Mouse (Mus musculus) cerebellum, adult 11-12 months (tissue): Measurements from ENCODE around the gene Tgfb1.

ENCODE experiments used
- DNase-seq: peaks from one replicate; pipeline ENCODE4 v3.0.0; 2022

The Tgfb1 gene

DNA sequence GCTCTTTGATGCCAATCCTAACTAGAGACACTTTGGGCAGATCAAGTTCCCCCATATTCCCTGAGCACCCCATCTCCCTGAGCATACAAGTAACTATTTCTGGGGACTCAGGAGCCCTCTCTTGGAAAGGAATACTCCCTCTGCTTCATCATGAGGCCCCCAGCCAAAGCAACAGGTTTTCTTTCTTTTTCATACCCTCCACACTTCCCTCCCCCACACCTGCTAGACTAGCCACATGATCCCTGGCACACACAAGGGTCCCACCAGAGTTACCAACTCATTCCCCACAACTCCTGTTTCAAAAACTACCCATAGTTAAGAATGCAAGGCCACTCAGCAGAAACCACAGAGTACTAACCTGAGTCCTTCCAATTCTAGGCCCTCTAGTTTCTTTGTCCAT is 66.3 kb downstream of the Tgfb1 start:
- peak; percentile 38 for DNase-seq

DNA sequence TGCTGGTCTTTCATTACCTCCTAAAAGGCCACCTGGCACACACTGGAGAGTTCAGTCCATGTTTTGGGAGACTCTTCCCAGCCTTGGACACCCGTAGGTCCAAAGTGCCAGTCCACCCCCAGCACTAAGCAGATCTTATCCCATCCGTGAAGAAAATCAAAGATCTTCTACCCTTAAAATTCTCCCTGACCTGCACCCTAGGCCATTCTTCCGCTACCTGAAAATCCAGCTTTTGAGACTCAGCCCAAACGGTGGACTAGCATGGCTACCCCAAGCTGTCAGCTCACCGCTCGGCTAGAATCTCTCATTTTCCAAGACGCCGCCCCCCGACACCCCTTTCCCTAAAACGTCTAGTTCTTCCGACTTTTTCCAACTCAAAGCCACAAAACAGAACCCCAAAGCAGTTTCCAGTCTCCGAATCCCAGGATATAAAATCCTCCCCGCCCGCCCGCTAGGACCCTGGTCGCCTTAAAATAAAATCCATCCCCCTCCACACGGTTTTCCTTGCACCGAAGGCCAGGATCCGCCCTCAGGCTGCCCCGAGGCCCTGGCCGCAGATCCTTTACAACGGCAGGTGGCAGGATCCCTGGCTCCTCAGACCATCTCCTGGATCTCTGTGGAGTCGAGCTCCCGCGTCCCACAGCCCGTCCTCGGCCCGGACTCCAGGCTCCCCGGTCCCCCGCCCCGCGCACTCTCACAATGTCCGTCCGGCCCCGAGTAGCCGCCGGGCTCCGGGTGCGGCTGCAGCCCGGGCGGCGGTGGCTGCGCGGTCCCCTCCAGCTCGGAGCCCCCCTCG is 67.0 kb downstream of the Tgfb1 start:
- no peak for DNase-seq

GRCm38 (mm10) chr7:25754439-25754737 is 67.6 kb downstream of the Tgfb1 start:
- DNase-seq, result no peak
